Mouse (Mus musculus) frontal cortex, adult (tissue): ENCODE data around the gene Nphp4.
A peak's percentile ranks its signal among the peaks of the same experiment; 100 is the strongest.

ENCODE experiments used
- ATAC-seq: cut with Nextera tagmentation; 2 replicates; pipeline ENCODE4 v1.9.2; 2017; ENCODE audit warnings: mild to moderate bottlenecking, moderate library complexity, mixed read lengths; ENCODE audit not compliant: low TSS enrichment

The Nphp4 gene

GRCm38 (mm10) chr4:152476427-152477023 is at the start of gene Nphp4:
Nphp4 (plus strand) TSS chr4:152476706.
- no peak for ATAC-seq

DNA sequence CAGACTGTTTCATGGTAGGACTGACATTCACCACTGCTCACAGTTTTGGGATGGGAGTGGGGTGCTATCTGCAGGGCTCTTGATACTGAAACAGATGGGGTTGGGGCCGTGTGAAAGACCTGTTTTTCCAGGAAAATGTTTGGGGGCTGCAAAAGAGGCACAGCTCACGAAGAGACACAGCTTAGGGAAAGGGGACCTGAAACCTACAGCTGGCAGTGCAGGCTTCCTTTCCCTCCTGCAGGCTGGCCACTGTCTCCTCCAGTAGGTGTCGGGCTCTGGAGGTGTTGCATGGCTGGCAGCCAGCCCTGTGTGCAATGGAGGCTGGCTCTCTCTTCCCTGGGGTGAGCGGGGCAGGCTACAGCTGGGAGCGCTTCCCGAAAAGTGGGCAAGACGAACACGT is 48.2 kb upstream of the Nphp4 start:
- ATAC-seq: peak; percentile 66

DNA sequence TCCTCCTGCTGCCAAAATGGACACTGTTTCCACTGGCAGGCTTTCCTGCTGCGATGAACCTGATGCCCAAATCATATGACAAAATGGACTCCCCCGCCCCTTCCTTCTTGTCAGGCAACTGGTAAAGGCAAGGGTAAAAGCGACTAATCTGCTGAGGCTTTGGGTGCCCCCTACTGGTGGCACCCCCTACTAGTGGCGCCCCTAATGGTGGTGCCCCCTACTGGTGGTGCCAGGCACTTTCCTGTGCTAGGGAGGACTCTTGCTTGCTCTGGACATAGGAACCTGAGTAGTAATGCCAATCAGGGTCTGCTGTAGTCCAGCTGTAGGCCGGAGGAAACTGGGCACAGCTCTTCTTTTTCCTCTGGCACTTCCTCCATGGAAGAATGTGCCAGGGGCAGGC is 44.2 kb upstream of the Nphp4 start:
- ATAC-seq: peak; percentile 12; the same call in 1 of the 2 replicates

- ATAC-seq: peak; percentile 76
Measured at GRCm38 (mm10) chr4:152434836-152435235, 41.7 kb upstream of the Nphp4 start.

DNA sequence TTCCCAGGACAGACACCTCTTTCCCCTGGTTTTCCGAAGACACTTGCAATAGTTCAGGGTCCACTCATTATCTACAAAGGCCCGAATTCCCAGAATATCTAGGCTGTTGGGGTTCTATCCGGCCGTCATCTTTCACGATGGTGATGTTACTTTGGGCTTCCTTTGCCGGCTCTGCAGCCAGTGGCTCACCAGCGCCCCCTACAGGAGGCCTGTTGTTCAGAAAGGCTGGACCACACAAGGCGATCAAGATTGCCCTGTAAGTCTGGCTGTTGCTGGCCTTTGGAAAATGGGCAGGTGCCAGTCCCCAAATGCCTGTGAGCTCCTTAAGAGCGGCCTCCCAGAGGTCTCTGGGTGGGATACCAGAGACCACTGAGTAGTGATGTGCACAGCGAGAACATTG is 41.3 kb upstream of the Nphp4 start:
- ATAC-seq: peak; percentile 66

DNA sequence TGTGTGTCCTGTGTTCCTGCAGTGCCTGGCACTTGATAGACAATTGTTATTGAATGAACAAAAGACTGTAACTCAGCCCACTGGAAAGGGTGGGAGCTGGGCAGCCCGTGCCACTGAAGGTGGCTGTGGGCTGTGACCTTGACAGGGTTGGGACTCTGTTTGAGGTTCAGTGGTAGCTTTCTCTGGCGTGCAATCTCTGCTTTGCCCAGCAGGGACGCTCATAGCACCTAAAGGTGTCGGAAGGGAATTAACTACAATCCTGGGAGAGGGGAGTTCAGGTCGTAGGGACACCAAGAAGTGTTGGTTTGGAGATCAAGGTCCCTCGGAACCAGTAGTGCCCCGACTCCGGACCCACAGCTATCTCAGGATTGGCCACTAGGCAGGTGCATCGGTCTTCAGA is 35.6 kb upstream of the Nphp4 start:
- ATAC-seq: no peak

DNA sequence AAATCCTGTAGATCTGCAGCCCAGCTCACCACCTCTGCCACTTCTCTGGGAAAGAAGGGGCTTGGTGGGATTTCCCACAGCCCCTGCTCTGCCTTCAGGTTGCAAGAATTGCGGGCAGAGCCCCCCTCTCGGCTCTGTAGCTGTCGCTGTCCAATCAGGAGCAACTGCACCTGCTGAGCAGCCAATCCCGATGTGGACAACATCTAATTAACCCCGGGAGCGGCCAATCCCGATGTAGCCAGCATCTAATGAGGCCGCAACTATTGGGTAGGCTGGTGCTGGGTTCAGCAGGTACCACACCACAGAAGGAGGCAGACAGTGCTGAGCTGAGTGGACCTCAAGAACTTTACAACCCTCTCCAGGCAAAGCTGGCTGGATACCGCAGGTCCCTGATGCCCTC is 35.0 kb upstream of the Nphp4 start:
- ATAC-seq: no peak

DNA sequence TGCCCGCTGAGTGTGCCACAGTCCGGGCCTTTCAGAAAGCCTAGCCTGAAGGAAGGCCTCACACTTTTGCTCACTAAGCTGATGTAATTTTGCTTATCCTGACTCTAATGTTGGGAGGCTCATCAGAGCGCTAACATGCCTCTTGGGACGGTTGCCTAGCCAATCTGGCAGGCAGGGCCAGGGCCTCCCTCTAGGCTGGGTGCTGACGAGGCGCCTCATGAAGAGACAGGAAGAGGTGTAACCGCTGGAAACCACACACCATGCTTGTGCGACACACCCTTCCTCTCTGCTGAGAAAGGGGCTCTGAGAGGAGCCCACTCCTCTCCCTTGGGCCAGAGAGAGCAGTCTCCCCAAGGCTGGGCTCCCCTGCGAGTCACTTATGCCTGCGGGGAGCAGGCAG is 30.3 kb upstream of the Nphp4 start:
- ATAC-seq: no peak

GRCm38 (mm10) chr4:152447731-152448665 is 28.5 kb upstream of the Nphp4 start:
- peak; percentile 69 for ATAC-seq

DNA sequence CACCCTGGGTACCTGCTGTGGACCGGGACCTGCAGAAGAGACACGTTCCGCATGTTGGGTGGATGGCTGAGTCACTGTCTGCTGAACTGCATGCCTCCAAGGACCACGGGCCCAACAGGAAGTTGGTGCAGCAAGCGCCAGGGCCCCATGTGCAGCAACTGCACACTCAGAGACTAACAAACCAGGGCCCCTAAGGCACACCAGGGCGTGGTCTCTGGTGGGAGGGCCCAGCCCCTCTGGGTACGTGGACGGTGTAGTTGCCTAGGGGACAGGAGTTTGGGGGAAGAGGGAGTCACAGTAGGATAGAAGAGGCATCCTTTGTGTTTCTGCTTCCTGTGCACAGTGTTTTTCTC is 27.9 kb upstream of the Nphp4 start:
- ATAC-seq: no peak

GRCm38 (mm10) chr4:152451371-152451770 is 25.1 kb upstream of the Nphp4 start:
- no peak for ATAC-seq

DNA sequence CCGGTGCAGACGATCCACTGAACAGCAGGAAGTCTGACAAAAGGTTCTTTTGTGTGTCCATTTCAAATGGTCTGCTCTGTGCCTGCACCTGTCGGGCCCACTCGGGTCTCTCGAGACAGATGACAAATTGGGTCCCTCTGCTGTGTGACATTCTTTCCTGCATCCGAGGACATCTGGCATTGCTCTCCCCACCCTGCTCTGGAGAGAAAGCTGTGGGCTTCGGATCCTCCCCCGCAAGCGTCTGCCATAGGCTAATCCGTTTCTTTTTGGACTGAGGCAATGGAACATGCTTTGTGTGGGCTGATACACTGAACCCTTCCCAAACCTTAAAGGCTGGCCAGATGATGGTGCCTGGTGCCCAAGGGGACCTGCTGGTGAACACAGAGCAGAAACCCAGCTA is 23.4 kb upstream of the Nphp4 start:
- peak; percentile 50 for ATAC-seq

GRCm38 (mm10) chr4:152454153-152454552 is 22.4 kb upstream of the Nphp4 start:
- no peak for ATAC-seq

GRCm38 (mm10) chr4:152456609-152457008 is 19.9 kb upstream of the Nphp4 start:
- peak; percentile 48 for ATAC-seq

- no peak for ATAC-seq
Measured at GRCm38 (mm10) chr4:152457673-152458072, 18.8 kb upstream of the Nphp4 start.

DNA sequence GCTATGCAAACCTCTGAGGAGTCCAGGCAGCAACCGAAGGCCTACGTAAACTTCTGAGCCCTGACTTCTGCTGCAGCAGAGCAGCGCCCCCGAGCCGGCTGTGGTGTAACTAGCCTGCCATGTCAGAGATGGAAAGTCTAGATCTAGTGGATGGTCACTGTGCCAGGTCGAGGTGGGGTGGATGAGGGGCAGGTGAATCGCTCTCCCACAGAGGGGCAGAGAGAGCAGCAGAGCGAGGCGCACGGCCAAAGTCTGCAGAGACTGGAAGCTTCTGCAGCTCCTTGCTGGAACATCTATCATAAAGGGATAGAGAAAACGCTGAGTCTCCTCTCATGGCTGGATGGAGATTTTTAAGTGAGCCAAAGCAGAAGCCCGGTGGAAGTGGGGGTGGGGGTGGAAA is 14.0 kb upstream of the Nphp4 start:
- peak; percentile 31; the same call in 1 of the 2 replicates for ATAC-seq

GRCm38 (mm10) chr4:152463147-152463546 is 13.4 kb upstream of the Nphp4 start:
- no peak for ATAC-seq

GRCm38 (mm10) chr4:152465116-152465515 is 11.4 kb upstream of the Nphp4 start:
- ATAC-seq: no peak

DNA sequence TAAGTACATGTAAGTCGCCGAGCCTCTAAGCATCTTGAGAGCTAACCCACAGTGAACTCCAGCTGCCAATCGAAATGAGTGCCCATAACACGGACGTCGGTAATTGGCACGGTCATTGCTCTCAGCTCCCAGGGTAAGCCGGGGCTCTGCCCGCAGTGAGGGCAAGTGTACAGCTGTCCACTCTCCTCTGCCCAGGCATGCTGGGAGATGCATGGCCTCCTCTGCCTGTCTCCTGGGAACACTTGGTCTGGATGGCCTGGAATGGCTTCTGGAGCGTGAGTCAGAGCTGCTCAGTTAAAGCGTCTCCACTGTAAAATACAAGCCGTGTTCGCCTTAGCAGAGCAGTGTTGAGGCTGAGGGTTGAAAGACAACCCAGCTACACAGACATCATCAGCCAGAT is 9.9 kb upstream of the Nphp4 start:
- peak; percentile 42 for ATAC-seq

DNA sequence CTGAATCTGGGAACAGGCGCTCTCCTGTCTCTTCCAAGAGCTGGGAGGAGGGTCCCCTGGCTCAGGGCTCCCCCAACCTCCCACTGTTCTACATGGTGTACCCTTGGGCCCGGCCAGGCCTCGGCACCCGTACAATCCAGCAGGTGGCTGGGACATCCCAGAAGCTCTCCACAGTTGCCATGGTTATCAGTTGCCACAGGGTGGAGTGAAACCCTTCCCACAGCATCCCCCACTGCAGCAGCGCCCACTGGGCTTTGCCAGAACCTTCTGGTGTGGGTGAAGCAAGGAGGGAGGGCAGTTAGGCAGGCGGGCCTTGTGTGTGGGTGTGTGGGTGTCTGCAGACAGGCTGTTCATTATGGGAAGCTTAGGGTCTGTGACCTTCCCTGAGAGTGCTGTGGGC is 8.6 kb upstream of the Nphp4 start:
- peak; percentile 43 for ATAC-seq

DNA sequence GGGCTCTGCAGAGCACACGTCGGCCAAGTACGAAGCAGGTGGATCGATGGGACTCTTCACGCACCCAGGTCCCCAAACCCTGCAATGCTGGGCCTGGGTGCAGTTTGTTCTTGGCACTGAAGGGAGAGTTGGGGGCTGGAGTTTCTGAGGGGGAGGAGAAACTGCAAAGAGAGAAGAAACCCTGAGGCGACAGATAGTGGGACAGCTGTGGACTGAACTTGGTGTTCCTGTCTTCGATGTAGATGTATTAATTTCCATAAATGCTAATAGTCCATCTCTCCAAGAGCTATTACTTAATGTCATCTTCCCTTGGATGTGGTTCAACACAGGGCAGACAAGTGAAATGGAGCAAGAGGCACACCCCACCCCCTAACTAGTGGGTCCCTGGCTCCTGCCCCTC is 565 bp upstream of the Nphp4 start:
- ATAC-seq: no peak

GRCm38 (mm10) chr4:152477106-152477465 is 580 bp downstream of the Nphp4 start:
- peak; percentile 6 for ATAC-seq

GRCm38 (mm10) chr4:152477466-152478223 is 1.1 kb downstream of the Nphp4 start, which contains the start of gene Kcnab2:
Kcnab2 (minus strand) TSS chr4:152477871.
- peak; percentile 84 for ATAC-seq
